Mouse (Mus musculus) urinary bladder, postnatal 25 days (tissue): ENCODE results near the gene Tmbim1.
"Not testable (repeated sequence)": the region's sequence is repeated elsewhere in the genome, so short reads cannot be mapped to it uniquely, and the experiment has no call there.

Source experiments
- DNase-seq: peaks from one replicate; pipeline ENCODE4 v3.0.0; 2022; ENCODE audit warnings: low spot score

Tmbim1 gene

GRCm38 (mm10) chr1:74294733-74295455 is 10.5 kb downstream of the Tmbim1 start:
- no peak for DNase-seq

GRCm38 (mm10) chr1:74294090-74294643 is 11.3 kb downstream of the Tmbim1 start:
- no peak for DNase-seq

- DNase-seq: no peak
Measured at GRCm38 (mm10) chr1:74293306-74293960, 12.0 kb downstream of the Tmbim1 start.

GRCm38 (mm10) chr1:74292331-74293020 is 12.9 kb downstream of the Tmbim1 start:
- no peak for DNase-seq

GRCm38 (mm10) chr1:74290141-74290540 is 15.3 kb downstream of the Tmbim1 start:
- DNase-seq: no peak

GRCm38 (mm10) chr1:74289740-74290139 is 15.7 kb downstream of the Tmbim1 start:
- DNase-seq: no peak

GRCm38 (mm10) chr1:74289248-74289647 is 16.2 kb downstream of the Tmbim1 start:
- DNase-seq: no peak

GRCm38 (mm10) chr1:74288327-74288726 is 17.1 kb downstream of the Tmbim1 start:
- no peak for DNase-seq

- not testable (repeated sequence) for DNase-seq
Measured at GRCm38 (mm10) chr1:74286869-74287607, 18.4 kb downstream of the Tmbim1 start.

GRCm38 (mm10) chr1:74285212-74286010 is 20.0 kb downstream of the Tmbim1 start:
- no peak for DNase-seq

- DNase-seq: peak; percentile 95
Measured at GRCm38 (mm10) chr1:74284543-74285160, 20.8 kb downstream of the Tmbim1 start, which contains the start of the genes Aamp and Pnkd. TSS of gene Aamp (minus strand) at chr1:74284738. TSS of gene Pnkd (plus strand) at chr1:74284930.

- DNase-seq: peak; percentile 54
Measured at GRCm38 (mm10) chr1:74283686-74284463, 21.5 kb downstream of the Tmbim1 start.

- no peak for DNase-seq
Measured at GRCm38 (mm10) chr1:74282896-74283625, 22.4 kb downstream of the Tmbim1 start.

- no peak for DNase-seq
Measured at GRCm38 (mm10) chr1:74281886-74282285, 23.5 kb downstream of the Tmbim1 start.

GRCm38 (mm10) chr1:74281372-74281771 is 24.1 kb downstream of the Tmbim1 start:
- no peak for DNase-seq

GRCm38 (mm10) chr1:74280591-74281325 is 24.7 kb downstream of the Tmbim1 start:
- DNase-seq: no peak

GRCm38 (mm10) chr1:74278988-74279387 is 26.4 kb downstream of the Tmbim1 start:
- no peak for DNase-seq

GRCm38 (mm10) chr1:74278538-74278937 is 26.9 kb downstream of the Tmbim1 start, which contains the start of gene Gpbar1:
TSS of gene Gpbar1 (plus strand) at chr1:74278550.
- no peak for DNase-seq
